Mouse (Mus musculus) liver, embryonic 13.5 days (tissue): Measurements from ENCODE around the gene Rpl37a. TPM values are rescaled to one million over a fixed set of nuclear protein-coding genes. Genes with fewer than 3 reads are reported as not detected.

Experiments
- ATAC-seq: fragments of 200-750 bp; cut with Nextera tagmentation; 2 replicates; pipeline ENCODE4 v1.8.0; 2017; ENCODE audit warnings: low read depth, mild to moderate bottlenecking, moderate number of reproducible peaks, moderate library complexity
- DNase-seq: peaks from one replicate; pipeline ENCODE4 v3.0.0; 2022
- H3K27ac ChIP-seq: fragments of 300-500 bp; sonication (generic); 2 replicates; pipeline ENCODE4 v1.5.1; 2015; ENCODE audit warnings: moderate library complexity, mild to moderate bottlenecking, inconsistent platforms
- H3K27me3 ChIP-seq: fragments of 300-500 bp; sonication (generic); 2 replicates; pipeline ENCODE4 v1.6.1; 2015; ENCODE audit warnings: mild to moderate bottlenecking, inconsistent platforms
- H3K36me3 ChIP-seq: fragments of 300-500 bp; sonication (generic); 2 replicates; pipeline ENCODE4 v1.6.1; 2015; ENCODE audit warnings: mild to moderate bottlenecking, inconsistent platforms
- H3K4me1 ChIP-seq: fragments of 300-500 bp; sonication (generic); replicated peaks from 2 replicates; pipeline ENCODE4 v1.6.1; 2015; ENCODE audit warnings: inconsistent platforms
- H3K4me2 ChIP-seq: fragments of 300-500 bp; sonication (generic); 2 replicates; pipeline ENCODE4 v1.6.1; 2015; ENCODE audit warnings: inconsistent platforms, mild to moderate bottlenecking, moderate library complexity
- H3K4me3 ChIP-seq: fragments of 300-500 bp; sonication (generic); replicated peaks from 2 replicates; pipeline ENCODE4 v1.5.1; 2015; ENCODE audit warnings: mild to moderate bottlenecking, inconsistent platforms
- H3K9ac ChIP-seq: fragments of 300-500 bp; sonication (generic); 2 replicates; pipeline ENCODE4 v1.6.1; 2015; ENCODE audit warnings: mild to moderate bottlenecking, inconsistent platforms
- H3K9me3 ChIP-seq: fragments of 300-500 bp; sonication (generic); replicated peaks from 2 replicates; pipeline ENCODE4 v1.6.1; 2016; ENCODE audit warnings: inconsistent platforms
- WGBS: fragments of 180-500 bp; shearing (Covaris S2); methylation state at CpG from one replicate; pipeline ENCODE4 v1.1.7; 2015; ENCODE audit not compliant: insufficient replicate concordance; 5-methylcytosine and 5-hydroxymethylcytosine counted together
- polyA plus RNA-seq: library from polyadenylated mRNA; unstranded; fragments of >200 nt; fragmentation: Nextera tagmentation; extraction: Ambion mirVana; gene quantifications from 2 replicates; pipeline ENCODE4 v1.2.1, GENCODE M21; 2015

Gene Rpl37a
- polyA plus RNA-seq, 1 experiment from 2014 or later = 1,285 TPM

DNA sequence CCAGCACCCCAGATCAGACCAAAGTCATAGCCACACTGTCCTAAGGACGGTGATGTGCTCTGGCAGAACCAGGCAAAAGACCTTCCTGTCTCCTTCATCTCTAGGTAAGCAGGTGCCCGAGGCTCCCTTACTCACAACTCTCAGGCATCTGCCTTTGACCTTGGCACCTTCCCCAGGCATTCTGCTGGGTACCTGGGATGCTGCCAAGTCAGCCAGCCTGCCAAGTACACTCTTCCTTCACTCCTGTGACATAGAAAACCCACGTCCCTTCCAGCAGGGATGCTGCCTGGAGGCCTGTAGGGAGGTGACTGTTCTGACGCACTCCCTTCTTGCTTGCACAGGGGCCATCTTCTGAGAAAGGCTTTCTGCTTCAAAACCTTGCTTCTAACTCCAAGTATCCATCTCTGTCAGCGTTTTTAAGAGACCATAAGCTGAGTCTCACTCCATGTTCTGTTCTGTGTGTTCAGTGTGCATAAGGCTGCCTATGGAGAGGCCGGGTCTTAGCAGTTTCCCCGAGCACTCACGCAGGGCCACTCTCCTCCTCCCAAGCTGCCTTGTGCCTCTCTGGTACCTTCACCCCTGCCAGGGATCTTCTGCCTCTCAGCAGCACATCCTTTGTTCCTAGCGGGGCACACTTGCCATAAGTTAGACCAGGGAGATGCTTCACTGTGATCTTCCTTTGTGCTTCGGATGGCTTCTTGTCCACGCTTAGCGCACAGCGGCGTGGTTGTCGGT is 28.0 kb downstream of the Rpl37a start:
- no peak overlapping the region for H3K4me3 ChIP-seq
- no peak overlapping the region for H3K4me2 ChIP-seq
- no peaks in the 10 kb centered on the region for H3K36me3 ChIP-seq
- DNase-seq (no peak), ATAC-seq (no peak)
- no peaks in the 10 kb centered on the region for H3K9me3 ChIP-seq
- no peaks in the 10 kb centered on the region for H3K27me3 ChIP-seq
- 70% methylated on average over 15 of the region's 15 CpGs for WGBS
- no peak overlapping the region for H3K9ac ChIP-seq
- no peak overlapping the region for H3K27ac ChIP-seq
- no peaks in the 10 kb centered on the region for H3K4me1 ChIP-seq

DNA sequence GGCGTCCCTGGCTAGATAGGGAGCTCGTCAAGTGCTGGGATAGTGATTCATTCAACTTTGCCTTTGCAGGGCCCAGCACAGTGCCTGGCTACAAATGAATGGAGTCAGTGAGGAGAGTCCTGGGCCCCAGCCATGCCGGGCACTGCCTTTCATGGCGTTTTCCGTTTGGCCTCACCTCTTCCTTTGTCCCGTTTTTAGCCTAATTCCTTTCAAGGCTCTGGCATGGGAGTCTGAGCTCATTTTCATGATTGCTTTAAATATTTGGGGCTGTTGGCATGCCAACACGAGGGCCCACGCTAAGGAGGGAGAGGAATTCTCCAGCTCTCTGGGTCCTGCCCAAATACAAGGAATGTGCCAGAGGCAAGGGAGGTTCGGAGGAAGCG is 28.6 kb downstream of the Rpl37a start:
- no peaks in the 10 kb centered on the region for H3K9me3 ChIP-seq
- DNase-seq (no peak), ATAC-seq (no peak)
- H3K27me3 ChIP-seq = no peaks in the 10 kb centered on the region
- 68% methylated on average over 10 of the region's 10 CpGs for WGBS
- no peak overlapping the region for H3K27ac ChIP-seq
- no peak overlapping the region for H3K4me2 ChIP-seq
- no peak overlapping the region for H3K4me3 ChIP-seq
- H3K4me1 ChIP-seq = no peaks in the 10 kb centered on the region
- no peaks in the 10 kb centered on the region for H3K36me3 ChIP-seq
- no peak overlapping the region for H3K9ac ChIP-seq

DNA sequence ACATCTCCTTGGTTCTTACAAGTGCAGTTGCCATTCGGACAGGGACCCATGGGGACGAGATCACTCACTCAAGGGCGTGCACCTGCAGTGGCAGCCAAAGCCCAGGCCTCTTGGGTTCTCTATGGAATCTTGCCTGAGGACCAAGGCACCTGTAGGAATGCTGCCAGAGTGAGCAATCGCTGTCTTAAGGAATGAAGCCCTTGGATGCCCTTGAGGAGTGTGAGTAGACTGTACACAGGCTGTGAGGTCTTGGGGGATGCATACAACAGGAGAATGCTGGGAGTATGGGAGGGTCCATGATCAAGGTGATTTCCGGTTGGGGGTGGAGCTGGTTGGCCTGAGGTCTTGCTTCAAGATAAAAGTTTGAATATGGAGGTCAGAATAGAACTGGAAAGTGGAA is 30.3 kb downstream of the Rpl37a start:
- no peak overlapping the region for H3K4me3 ChIP-seq
- no peaks in the 10 kb centered on the region for H3K27me3 ChIP-seq
- H3K9ac ChIP-seq = no peak overlapping the region
- H3K4me2 ChIP-seq = no peak overlapping the region
- no peak overlapping the region for H3K27ac ChIP-seq
- H3K4me1 ChIP-seq = no peaks in the 10 kb centered on the region
- H3K36me3 ChIP-seq = no peaks in the 10 kb centered on the region
- ATAC-seq (no peak), DNase-seq (no peak)
- WGBS = 62% methylated on average over 5 of the region's 5 CpGs
- H3K9me3 ChIP-seq = no peaks in the 10 kb centered on the region

GRCm38 (mm10) chr1:72744816-72745506 is 33.9 kb downstream of the Rpl37a start:
- Histone ChIP-seq H3K27ac (no peak overlapping the region), H3K4me2 (no peak overlapping the region), H3K9ac (no peak overlapping the region), H3K36me3 (no peaks in the 10 kb centered on the region), H3K27me3 (no peaks in the 10 kb centered on the region), H3K4me1 (no peaks in the 10 kb centered on the region), H3K4me3 (no peak overlapping the region), H3K9me3 (no peaks in the 10 kb centered on the region)
- no peak for ATAC-seq
- WGBS = 63% methylated on average over 8 of the region's 8 CpGs
- no peak for DNase-seq

GRCm38 (mm10) chr1:72746382-72746781 is 35.3 kb downstream of the Rpl37a start:
- no peaks in the 10 kb centered on the region for H3K36me3 ChIP-seq
- DNase-seq (no peak), ATAC-seq (no peak)
- no peak overlapping the region for H3K27ac ChIP-seq
- H3K9me3 ChIP-seq = no peaks in the 10 kb centered on the region
- no peak overlapping the region for H3K9ac ChIP-seq
- no peak overlapping the region for H3K4me3 ChIP-seq
- 64% methylated on average over 7 of the region's 7 CpGs for WGBS
- no peaks in the 10 kb centered on the region for H3K27me3 ChIP-seq
- H3K4me2 ChIP-seq = no peak overlapping the region
- no peaks in the 10 kb centered on the region for H3K4me1 ChIP-seq

DNA sequence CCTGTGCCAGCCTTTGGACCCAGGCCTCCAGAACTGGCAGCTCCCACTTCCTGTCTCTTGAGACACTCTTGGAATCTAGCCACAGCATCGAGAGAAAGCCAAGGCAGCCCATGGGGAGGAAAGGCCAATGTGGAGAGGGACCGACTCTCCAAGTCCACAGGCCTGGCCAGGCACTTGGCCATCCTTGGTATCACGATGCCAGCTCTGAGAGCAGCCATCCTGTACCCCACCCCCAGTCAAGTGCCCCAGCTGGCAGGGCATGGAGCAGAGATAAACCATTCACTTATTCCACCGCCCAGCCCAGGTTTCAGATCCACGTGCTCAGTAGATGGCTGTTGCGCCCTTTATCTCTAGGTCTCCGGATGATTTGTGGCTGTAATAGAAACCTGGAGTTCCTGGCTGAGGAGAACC is 40.3 kb downstream of the Rpl37a start:
- no peaks in the 10 kb centered on the region for H3K36me3 ChIP-seq
- ATAC-seq (no peak), DNase-seq (no peak)
- no peaks in the 10 kb centered on the region for H3K9me3 ChIP-seq
- no peak overlapping the region for H3K4me2 ChIP-seq
- H3K4me3 ChIP-seq = no peak overlapping the region
- H3K27ac ChIP-seq = no peak overlapping the region
- no peaks in the 10 kb centered on the region for H3K27me3 ChIP-seq
- H3K9ac ChIP-seq = no peak overlapping the region
- 65% methylated on average over 7 of the region's 7 CpGs for WGBS
- no peaks in the 10 kb centered on the region for H3K4me1 ChIP-seq

DNA sequence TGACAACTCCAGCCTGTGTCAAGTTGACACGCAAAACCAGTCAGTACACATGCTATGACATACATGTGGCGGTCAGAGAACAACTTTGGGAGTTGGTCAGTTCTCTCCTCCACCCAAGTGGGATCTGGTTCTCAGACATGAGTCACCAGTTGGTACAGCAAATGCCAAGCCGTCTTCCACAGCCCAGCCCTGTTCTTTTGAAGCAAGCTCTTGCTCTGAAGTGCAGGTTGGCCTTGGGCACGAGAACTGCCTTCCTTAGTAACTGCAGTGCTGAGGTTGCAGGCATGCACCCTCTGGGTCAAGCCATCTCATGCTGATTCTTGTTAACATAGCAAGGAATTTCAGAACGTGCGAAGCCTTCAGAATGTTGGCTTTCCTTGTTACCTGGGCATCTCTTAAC is 42.1 kb downstream of the Rpl37a start:
- H3K9me3 ChIP-seq = no peaks in the 10 kb centered on the region
- no peaks in the 10 kb centered on the region for H3K36me3 ChIP-seq
- 65% methylated on average over 6 of the region's 6 CpGs for WGBS
- no peak overlapping the region for H3K4me3 ChIP-seq
- H3K4me1 ChIP-seq = no peaks in the 10 kb centered on the region
- H3K4me2 ChIP-seq = no peak overlapping the region
- DNase-seq (no peak), ATAC-seq (no peak)
- H3K27me3 ChIP-seq = no peaks in the 10 kb centered on the region
- H3K27ac ChIP-seq = no peak overlapping the region
- H3K9ac ChIP-seq = no peak overlapping the region

GRCm38 (mm10) chr1:72755227-72755626 is 44.1 kb downstream of the Rpl37a start:
- Histone ChIP-seq H3K27ac (no peak overlapping the region), H3K36me3 (no peaks in the 10 kb centered on the region), H3K9ac (no peak overlapping the region), H3K4me3 (no peak overlapping the region), H3K4me2 (no peak overlapping the region), H3K4me1 (no peaks in the 10 kb centered on the region), H3K9me3 (no peaks in the 10 kb centered on the region), H3K27me3 (no peaks in the 10 kb centered on the region)
- DNase-seq = no peak
- WGBS = 78% methylated on average over 8 of the region's 8 CpGs
- ATAC-seq = no peak

DNA sequence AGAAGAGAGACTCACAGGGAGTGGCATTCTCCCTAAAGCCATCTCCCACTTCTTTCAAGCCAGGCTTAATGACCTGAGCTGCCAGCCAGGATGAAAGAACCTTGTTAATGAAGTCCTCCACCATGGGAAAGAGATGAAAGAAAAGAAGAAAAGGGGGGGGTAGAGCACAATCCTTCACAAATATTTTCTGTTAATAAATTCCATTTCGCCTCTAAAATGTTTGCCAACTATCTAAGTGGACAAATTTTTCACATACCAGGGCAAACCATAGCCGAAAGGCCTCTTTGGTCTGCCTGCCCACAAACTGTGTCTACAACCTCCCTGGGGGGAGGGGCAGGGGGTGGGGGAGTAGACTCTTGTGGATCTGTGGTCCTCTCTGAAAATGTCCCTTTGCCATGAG is 44.7 kb downstream of the Rpl37a start:
- ATAC-seq = no peak
- H3K36me3 ChIP-seq = no peaks in the 10 kb centered on the region
- H3K9ac ChIP-seq = no peak overlapping the region
- H3K9me3 ChIP-seq = no peaks in the 10 kb centered on the region
- no peaks in the 10 kb centered on the region for H3K27me3 ChIP-seq
- no peak overlapping the region for H3K4me3 ChIP-seq
- no peaks in the 10 kb centered on the region for H3K4me1 ChIP-seq
- no peak overlapping the region for H3K4me2 ChIP-seq
- H3K27ac ChIP-seq = no peak overlapping the region
- 44% methylated on average over 2 of the region's 2 CpGs for WGBS
- DNase-seq = no peak

DNA sequence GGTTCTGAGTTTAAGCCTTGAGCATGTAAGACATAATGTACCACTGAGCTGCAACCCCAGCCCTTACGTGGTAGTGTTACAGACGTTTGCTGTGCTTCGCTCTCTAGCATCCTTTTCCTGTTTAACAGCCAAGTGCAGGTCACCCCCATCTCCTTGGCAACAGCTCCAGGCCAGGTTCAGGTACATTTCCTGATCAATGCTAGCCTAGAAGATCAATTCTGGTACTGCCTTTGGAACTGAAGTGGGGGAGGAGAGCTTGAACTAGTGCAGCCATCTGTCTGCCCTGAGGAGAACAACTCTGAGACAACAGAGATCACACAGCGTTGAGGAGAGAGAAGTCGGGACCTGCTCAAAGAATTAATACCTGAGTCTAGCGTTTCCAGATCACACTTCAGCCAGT is 48.7 kb downstream of the Rpl37a start:
- no peak for DNase-seq

More for the DNA sequence above, 48.7 kb downstream of the Rpl37a start:
- H3K4me3 ChIP-seq = no peak overlapping the region
- 69% methylated on average over 6 of the region's 6 CpGs for WGBS
- H3K27me3 ChIP-seq = no peaks in the 10 kb centered on the region
- no peaks in the 10 kb centered on the region for H3K4me1 ChIP-seq
- no peaks in the 10 kb centered on the region for H3K9me3 ChIP-seq
- H3K27ac ChIP-seq = no peak overlapping the region
- H3K36me3 ChIP-seq = no peaks in the 10 kb centered on the region
- no peak overlapping the region for H3K4me2 ChIP-seq
- H3K9ac ChIP-seq = no peak overlapping the region
- no peak for ATAC-seq
